Mouse (Mus musculus) right cerebral cortex, postnatal 36 days (tissue): ENCODE measurements at regions not wholly inside any gene's neighbourhood (a gene's known extent, or its start where the extent isn't known, plus 50 kb on each side); places are given as distances from the start of the nearest gene placed in this dataset.
"Not testable (repeated sequence)": the region's sequence is repeated elsewhere in the genome, so short reads cannot be mapped to it uniquely, and the experiment has no call there.

Experiments
- DNase-seq, 2 experiments: peaks; one replicate each; pipeline ENCODE4 v3.0.0; 2022; ENCODE audit warnings: low spot score in 2 of 2, mixed read lengths in 1 of 2

DNA sequence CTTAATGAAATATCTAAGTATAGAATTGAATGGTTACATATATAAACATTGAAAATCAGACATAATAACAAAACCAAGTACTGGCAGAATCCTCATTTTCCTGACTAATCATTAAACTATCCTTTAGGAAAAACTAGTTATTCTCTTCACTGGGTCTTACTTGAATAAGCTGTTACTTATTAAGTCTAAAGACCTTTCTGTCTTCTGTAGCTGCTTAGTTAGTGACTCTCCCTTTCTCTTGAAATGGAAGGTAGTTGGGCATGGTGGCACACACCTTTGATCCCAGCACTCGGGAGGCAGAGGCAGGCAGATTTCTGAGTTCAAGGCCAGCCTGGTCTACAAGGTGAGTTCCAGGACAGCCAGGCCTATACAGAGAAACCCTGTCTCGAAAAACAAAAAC lies 135.9 kb upstream of the Abcb5 start:
- not testable (repeated sequence) for DNase-seq

DNA sequence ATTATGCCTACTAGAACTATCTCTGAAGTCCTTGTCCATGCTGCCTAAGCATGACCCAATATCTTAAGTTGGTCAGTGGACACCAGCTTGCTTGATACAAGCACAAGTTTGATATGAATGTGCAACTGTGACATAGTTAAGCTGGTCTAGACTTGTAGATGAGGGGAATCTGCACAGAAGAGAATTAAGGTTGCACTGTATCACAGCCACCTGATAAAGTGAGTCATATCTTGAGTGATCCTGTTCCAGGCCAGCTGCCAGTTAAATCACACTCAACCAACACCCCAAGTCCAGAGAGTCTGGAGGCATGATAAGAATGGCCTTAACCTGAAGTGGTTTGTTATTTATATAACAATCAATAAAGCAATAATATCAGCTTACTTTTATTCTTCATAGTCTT lies 133.5 kb upstream of the Abcb5 start:
- DNase-seq, result no peak

DNA sequence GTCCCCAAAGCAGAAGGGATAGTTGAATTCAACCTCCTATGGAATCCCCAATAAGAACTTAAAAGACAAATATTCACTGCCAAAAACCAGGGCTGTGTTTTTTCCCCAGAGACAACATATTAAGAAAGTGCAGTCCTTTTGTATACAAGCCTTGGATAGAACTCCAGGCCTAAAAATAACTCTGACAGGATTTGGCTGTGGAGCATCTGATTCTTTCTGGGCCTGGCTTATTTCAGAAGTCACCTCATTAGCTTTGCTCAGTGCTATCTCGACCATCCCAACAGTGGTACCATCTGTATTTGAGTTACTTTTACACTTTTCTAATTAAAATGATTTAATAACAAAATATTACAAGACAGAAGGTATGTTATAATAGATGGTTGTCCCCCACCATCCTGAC lies 131.6 kb upstream of the Abcb5 start:
- DNase-seq, result no peak

DNA sequence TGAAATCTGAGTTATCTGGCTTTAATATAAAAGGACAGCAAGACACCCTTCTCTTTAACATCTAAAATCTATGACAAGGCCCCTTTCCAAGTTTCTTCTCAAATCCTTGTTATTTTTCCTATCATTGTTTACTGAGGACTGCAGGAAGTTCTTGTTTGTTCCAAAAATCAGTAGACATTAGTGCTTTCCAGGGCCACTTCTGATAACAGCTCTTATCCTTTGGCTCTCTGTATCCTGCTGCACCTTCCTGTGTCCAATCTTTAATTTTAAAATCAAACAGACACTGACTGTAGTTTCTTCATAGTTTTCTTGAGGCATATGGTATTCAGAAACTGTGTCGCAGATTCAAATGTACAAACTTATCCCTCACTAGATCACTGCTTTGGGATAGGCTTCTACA lies 128.1 kb upstream of the Abcb5 start:
- DNase-seq, result no peak

DNA sequence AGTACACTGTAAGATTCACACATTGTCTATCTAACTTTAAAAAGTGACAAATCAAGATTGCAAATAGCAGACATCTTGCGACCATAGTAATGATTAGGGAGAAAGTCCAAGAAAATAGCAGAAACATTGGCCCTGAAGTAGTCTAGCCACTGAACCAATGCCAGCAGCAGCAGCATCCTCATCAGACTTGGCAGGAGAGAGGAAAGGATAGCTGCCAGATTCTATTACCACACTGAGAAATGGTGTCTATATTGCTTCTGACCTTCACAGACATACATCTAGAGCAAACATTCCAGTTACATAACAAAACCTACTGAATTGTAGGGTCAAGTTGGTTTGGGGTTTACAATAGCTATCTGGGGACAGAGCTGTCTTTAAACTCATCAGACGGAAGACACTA lies 127.2 kb upstream of the Abcb5 start:
- DNase-seq, result no peak

DNA sequence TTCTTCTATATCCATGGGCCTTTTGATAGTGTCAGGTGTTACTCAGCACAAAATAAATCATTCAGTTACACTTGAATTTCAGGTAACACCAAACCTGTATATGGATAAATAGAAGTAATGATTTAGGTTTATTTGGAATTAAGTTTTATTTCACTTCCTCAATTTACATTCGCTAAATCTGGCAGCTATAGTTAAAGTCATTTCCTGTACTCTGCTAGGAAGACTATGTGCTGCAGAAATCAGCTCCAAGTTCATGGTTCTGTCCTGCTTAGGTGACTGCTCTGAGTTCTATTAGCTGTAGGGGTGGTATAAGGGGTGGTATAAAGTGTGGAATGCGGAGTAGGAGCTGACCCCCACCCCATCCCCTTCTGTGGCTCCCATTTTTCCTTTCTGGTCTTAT lies 123.1 kb upstream of the Abcb5 start:
- no peak for DNase-seq

DNA sequence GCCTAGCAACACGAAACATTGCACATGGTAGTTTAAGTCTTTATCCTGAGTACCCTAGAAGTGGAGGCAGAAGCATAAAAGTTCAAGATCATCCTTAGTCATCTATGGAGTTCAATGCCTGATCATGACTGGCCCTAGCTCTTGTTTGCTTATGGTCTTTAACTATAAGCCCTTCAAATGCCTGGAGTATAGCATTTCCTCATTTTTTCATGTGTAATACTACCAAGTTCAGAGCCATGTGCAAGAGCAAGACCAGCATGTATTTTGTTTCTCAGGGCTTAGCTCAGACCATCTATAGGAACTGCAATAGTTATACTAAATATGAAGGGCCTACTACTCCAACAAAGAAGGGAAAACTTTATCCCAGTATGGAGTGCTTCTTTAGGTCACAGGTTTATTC lies 122.4 kb upstream of the Abcb5 start:
- DNase-seq, result no peak

- DNase-seq, result no peak
Measured at GRCm38 (mm10) chr12:119084814-119085213, 118.6 kb upstream of the Abcb5 start.

GRCm38 (mm10) chr12:119082781-119083180 lies 116.6 kb upstream of the Abcb5 start:
- no peak for DNase-seq

DNA sequence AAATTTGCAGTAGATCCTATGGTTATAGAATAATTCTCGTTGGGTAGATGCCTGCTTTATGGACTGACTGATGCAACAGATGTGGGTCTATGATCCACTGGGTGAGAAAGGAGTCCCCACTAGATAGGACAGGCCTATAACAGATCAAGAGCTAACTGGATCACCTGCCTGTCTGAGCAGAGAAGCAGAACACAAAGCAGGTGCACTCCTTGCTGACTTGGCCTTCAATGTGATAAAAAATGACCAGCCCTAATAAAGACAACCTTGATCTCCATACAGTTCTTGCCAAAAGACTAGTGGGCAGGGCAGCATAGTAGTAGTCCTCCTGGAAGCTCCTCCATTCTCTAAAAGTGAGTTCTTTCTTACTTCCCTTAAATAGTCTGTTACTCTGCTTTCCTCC lies 109.6 kb upstream of the Abcb5 start:
- DNase-seq, result no peak

- DNase-seq, result no peak
Measured at GRCm38 (mm10) chr12:119074742-119075478, 108.7 kb upstream of the Abcb5 start.

GRCm38 (mm10) chr12:119074147-119074546 lies 107.9 kb upstream of the Abcb5 start:
- DNase-seq, result no peak

DNA sequence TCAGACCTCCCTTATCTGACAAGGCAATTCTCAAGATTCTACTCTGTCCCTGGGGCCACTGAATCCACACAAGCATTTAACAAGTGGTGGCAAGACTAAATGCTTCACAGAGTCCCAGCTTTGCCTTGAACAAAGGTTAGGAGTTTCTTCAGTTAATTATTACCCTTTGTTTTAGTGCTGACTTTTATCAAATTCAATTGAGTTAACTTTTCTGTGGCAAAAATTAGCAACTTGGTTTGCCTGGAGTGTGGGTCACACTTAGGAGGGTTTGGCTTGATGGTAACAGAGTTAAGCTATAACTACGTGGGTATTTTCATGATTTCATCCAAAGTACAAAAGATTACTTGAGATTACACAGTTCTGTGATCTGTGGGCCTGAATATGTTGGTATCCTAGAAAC lies 104.7 kb upstream of the Abcb5 start:
- no peak for DNase-seq

- no peak for DNase-seq
Measured at GRCm38 (mm10) chr12:119070446-119070845, 104.2 kb upstream of the Abcb5 start.

DNA sequence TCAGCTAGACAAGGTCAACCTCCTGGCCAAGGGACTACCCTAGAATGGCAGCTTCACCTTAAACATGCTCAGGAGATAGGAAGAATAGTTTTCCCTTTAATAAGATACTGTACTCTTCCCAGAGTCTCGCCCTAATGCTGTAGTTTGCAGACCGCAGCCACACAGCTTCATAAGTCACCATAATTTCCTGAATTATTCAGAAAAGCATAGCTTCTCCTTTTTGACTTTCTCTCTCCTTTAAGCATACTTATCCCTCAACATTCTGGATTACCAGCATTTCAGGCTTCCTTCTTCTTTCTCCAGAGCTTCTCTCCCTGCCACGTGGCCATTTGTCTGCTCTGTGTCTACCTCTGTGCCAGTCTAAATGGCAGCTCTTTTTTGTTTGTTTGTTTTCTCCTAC lies 103.5 kb upstream of the Abcb5 start:
- DNase-seq, result no peak

DNA sequence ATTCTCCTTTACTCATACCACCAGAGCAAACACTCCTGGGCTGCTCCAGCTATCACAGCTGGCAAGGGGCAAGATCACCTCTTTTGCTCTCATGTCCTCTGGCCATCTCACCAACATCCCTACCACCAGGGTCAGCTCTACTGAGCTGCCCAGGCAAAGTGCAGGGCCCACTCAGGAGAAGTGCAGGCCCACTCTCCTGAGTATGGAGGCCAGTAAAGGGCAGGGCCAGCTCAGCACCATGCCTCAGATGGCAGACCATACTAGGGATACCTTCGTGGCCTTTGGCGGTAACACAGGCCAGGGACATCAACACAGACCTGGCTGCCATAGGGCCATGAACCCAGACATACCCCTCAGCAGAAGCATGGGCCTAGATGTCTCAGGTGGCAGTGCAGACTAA lies 101.9 kb upstream of the Abcb5 start:
- DNase-seq, result no peak

- no peak for DNase-seq
Measured at GRCm38 (mm10) chr12:119062931-119063330, 96.7 kb upstream of the Abcb5 start.

GRCm38 (mm10) chr12:119062490-119062889 lies 96.3 kb upstream of the Abcb5 start:
- no peak for DNase-seq

GRCm38 (mm10) chr12:119054560-119054959 lies 88.3 kb upstream of the Abcb5 start:
- no peak for DNase-seq

DNA sequence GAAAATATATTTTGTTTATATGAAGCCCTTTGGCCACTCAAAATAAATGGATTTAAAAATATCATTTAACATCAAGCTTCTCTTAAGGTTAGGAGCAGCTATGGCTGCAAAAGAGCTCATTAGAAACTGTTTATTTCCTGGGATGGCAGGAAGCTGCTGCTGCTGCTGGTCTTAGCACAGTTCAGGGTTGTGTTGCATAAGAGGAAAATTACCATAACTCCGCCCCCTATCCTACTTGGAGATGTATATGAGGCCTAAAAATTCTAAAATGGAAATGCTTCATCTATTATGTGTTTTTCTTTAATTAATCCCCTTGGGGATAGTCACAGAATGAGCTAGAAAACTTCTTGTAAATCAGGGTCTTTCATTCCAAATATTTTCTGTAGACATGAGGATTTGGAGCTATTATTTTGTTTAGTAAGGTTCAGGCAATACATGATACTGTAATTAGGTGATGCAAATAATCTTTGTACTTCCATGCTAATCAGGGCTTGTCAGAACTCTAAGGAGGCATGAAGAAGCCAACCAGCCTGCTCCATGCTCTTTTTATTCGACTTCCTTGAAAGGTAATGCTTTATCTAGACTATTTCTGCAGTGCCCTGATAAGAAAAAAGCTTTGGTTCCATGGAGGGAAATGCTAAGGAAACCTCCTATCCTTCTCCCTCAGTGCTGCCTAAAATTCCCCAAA lies 85.6 kb upstream of the Abcb5 start:
- no peak for DNase-seq

GRCm38 (mm10) chr12:119038306-119038705 lies 72.1 kb upstream of the Abcb5 start:
- no peak for DNase-seq

DNA sequence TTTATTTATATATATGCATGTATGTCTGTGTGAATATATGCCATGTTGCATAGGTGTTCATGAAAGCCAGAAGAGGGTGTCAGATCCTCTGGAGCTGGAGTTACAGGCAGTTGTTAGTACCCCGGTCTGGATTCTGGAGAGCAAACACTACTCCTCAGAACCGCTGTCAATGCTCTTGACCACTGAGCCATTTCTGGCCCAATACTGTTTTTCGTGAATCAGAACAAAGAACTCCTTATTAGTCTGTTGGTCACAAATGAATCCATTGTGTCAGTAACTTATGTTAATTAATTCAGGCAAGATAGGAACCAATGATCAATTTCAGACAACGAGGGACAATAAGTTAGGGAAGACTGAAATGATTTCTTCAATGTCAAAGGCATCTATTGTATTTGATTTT lies 68.6 kb upstream of the Abcb5 start:
- no peak for DNase-seq

GRCm38 (mm10) chr12:119028711-119029110 lies 62.5 kb upstream of the Abcb5 start:
- DNase-seq, result no peak

- DNase-seq, result no peak
Measured at GRCm38 (mm10) chr12:119028161-119028560, 61.9 kb upstream of the Abcb5 start.
